Mouse (Mus musculus): Measurements from ENCODE around the gene Tdrd6. TPM values are rescaled to one million over a fixed set of nuclear protein-coding genes. Genes with fewer than 3 reads are reported as not detected.

The Tdrd6 gene
- polyA plus RNA-seq (2014; fragmentation: Illumina TruSeq; extraction: RNeasy Lipid Tissue Mini Kit (QIAGEN cat#74804); ENCODE audit: low read depth, low replicate concordance) = not detected

DNA sequence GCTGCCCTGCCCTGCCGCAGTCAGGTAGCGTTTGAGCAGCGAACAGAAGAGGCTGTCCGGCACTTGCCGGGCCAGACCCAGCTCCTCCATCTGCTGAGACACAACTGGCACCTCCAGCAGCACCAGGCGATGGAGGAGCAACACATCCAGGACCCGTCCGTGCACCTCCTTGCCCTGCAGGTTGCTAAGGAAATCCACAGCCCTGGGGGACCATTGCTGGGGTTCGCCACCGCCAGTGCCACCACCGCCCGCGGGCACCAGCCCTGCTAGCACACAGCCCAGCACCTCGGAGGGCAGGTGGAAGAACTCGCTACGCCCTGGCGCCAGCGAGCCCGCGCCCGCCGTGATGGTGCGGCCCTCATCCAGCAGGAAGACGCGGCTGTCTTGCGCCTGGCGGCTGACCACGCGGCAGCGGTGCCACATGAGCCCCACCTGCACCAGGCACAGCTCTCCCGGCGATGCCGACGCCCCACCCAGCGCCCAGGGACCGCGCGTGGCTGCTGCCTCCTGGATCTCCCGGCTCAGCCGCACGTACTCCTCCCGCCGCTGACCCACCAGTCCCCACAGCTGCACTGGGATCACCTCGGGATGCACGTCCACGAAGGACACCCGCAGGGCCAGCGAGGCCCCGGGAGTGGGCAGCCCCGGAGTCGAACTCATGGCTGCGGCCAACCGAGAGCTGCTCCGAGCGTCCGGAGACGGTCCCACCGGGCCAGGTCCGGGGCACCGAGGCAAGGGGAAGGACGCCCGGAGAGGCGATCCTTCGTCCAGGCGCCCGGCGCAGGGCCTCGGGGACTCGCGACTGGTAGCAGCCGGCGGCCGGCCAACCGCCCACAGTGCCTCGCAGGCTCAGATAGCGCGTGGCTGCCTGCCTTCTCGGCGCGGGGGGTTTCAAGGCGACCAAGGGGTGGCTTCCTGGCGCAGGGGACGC, at the start of gene Tdrd6:
Gene Tdrd6 (minus strand): TSS at position 804 of the 931 bp plus-strand sequence.

GRCm38 (mm10) chr17:43667290-43667843, 37.3 kb upstream of the Tdrd6 start, which contains the start of gene Cyp39a1:
TSS of gene Cyp39a1 (plus strand) at chr17:43667425.

DNA sequence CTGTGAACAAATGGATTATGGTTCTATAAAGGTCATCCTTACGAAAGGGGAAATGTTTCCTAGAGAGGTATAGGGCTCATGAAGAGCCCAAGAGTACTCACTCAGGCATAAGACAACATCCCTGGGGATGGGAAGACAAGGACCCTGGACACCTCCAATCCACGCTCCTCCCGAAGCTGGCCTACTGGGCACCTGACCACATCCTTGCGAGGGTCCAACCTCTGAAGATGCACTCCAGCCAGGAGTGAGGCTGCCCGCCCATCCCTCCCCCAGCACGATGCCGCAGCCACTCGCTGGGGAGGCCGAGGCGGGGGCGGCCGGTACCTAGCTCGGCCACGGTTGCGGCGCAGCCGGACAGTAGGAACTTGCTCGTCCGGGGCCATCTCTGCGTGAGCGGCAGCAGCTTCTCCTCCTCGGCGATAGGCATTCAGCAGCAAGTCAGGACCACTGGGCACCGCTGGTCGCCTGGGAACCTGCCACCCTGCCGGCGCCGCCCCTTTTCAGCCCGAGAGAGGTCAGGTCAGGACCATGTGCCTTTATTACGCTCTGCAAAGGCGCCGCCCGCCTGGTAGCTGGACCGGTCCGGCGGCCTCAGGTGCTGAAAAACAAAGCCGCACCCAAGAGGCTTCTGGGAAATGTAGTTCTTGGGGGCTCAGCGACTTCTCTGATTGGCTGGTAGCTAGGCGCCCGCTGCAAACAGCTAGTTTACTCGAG, 36.6 kb upstream of the Tdrd6 start, which contains the start of gene Slc25a27:
Gene Slc25a27 (minus strand): TSS at position 639 of the 714 bp plus-strand sequence.

GRCm38 (mm10) chr17:43567992-43568888, 61.9 kb downstream of the Tdrd6 start, which contains the start of gene Pla2g7:
TSS of gene Pla2g7 (plus strand) at chr17:43568098.

Other genes with a start within 250 kb of the Tdrd6 start
- gene Mep1a, start 127.5 kb downstream of the Tdrd6 start, polyA plus RNA-seq (2014; fragmentation: Illumina TruSeq; extraction: RNeasy Lipid Tissue Mini Kit (QIAGEN cat#74804); ENCODE audit: low read depth, low replicate concordance) = not detected
- not detected for gene Ankrd66, start 86.7 kb downstream of the Tdrd6 start, polyA plus RNA-seq (2014; fragmentation: Illumina TruSeq; extraction: RNeasy Lipid Tissue Mini Kit (QIAGEN cat#74804); ENCODE audit: low read depth, low replicate concordance)
- 6.8 TPM for gene Pla2g7, start 62.2 kb downstream of the Tdrd6 start, polyA plus RNA-seq (2014; fragmentation: Illumina TruSeq; extraction: RNeasy Lipid Tissue Mini Kit (QIAGEN cat#74804); ENCODE audit: low read depth, low replicate concordance)
- gene Slc25a27, start 36.9 kb upstream of the Tdrd6 start, polyA plus RNA-seq (2014; fragmentation: Illumina TruSeq; extraction: RNeasy Lipid Tissue Mini Kit (QIAGEN cat#74804); ENCODE audit: low read depth, low replicate concordance) = 6.2 TPM
- 8.5 TPM for gene Cyp39a1, start 37.1 kb upstream of the Tdrd6 start, polyA plus RNA-seq (2014; fragmentation: Illumina TruSeq; extraction: RNeasy Lipid Tissue Mini Kit (QIAGEN cat#74804); ENCODE audit: low read depth, low replicate concordance)
- 348 TPM for gene Rcan2, start 171.1 kb upstream of the Tdrd6 start, polyA plus RNA-seq (2014; fragmentation: Illumina TruSeq; extraction: RNeasy Lipid Tissue Mini Kit (QIAGEN cat#74804); ENCODE audit: low read depth, low replicate concordance)

Measured in heart, adult 10 weeks (tissue).